Mouse (Mus musculus) lung, postnatal 10 days (tissue): ENCODE data around the gene Trmt2a.
"Not testable (repeated sequence)": the region's sequence is repeated elsewhere in the genome, so short reads cannot be mapped to it uniquely, and the experiment has no call there.

Experiments used
- DNase-seq: peaks from one replicate; pipeline ENCODE4 v3.0.0; 2021

Trmt2a gene

GRCm38 (mm10) chr16:18289614-18290013 is 41.1 kb downstream of the Trmt2a start:
- DNase-seq, result not testable (repeated sequence)
